Mouse (Mus musculus) erythroblast, embryonic 14.5 days (primary cell): ENCODE data around the gene Pgc. TPM values are rescaled to one million over a fixed set of nuclear protein-coding genes. Genes with fewer than 3 reads are reported as not detected.

Experiments
- H3K27me3 ChIP-seq: 2 replicates; pipeline ENCODE4 v1.6.1; 2012; ENCODE audit warnings: inconsistent platforms; ENCODE audit not compliant: control insufficient read depth
- H3K36me3 ChIP-seq: 2 replicates; pipeline ENCODE4 v1.6.1; 2012; ENCODE audit warnings: mild to moderate bottlenecking, inconsistent platforms; ENCODE audit not compliant: control insufficient read depth
- H3K4me1 ChIP-seq: 2 replicates; pipeline ENCODE4 v1.6.1; 2012; ENCODE audit warnings: inconsistent platforms; ENCODE audit not compliant: control insufficient read depth
- H3K4me3 ChIP-seq: replicated peaks from 2 replicates; pipeline ENCODE3; 2012; ENCODE audit warnings: moderate library complexity, mild to moderate bottlenecking, inconsistent platforms
- H3K9me3 ChIP-seq: 2 replicates; pipeline ENCODE4 v1.6.1; 2012; ENCODE audit warnings: low read length, inconsistent platforms, mixed read lengths; ENCODE audit not compliant: control insufficient read depth
- GATA1 ChIP-seq: IDR thresholded peaks from 2 replicates; pipeline ENCODE4 v1.6.1; 2012; ENCODE audit warnings: low read length, inconsistent platforms, mixed read lengths
- TAL1 ChIP-seq: IDR thresholded peaks from 3 replicates; pipeline ENCODE4 v1.6.1; 2012; ENCODE audit warnings: low read length, inconsistent platforms, mixed read lengths
- polyA plus RNA-seq: library from polyadenylated mRNA; stranded (reverse); fragments of >175 nt; gene quantifications from 2 replicates; pipeline ENCODE4 v1.2.3, GENCODE M21; 2012

The Pgc gene
- polyA plus RNA-seq, 1 experiment = not detected

DNA sequence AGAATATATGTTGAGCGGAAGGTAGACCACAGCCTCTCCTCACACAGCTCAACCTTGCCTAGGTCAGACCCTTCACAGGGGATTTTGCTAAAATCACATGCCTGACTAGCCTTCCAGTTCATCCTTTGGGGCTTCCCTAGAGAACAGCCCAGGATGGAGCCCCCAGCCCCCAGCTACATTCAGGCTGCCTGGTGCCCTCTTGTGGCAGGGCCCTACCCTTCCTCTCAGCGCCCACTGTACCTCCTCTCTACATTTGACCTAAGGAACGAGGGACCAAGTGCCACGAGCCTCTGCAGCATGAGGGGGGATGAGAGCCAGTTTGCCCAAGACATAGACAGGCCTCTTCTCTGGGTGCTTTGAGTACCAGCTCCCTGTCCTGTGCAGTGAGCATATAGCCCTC is 21.9 kb upstream of the Pgc start:
- TF ChIP-seq TAL1 (no peak), GATA1 (no peak)
- Histone ChIP-seq H3K4me3 (no peak overlapping the region), H3K4me1 (no peaks in the 10 kb centered on the region), H3K36me3 (peaks cover 10% of the 10 kb centered on the region; the same call in 1 of the 2 replicates), H3K9me3 (no peaks in the 10 kb centered on the region), H3K27me3 (peaks cover 39% of the 10 kb centered on the region)

DNA sequence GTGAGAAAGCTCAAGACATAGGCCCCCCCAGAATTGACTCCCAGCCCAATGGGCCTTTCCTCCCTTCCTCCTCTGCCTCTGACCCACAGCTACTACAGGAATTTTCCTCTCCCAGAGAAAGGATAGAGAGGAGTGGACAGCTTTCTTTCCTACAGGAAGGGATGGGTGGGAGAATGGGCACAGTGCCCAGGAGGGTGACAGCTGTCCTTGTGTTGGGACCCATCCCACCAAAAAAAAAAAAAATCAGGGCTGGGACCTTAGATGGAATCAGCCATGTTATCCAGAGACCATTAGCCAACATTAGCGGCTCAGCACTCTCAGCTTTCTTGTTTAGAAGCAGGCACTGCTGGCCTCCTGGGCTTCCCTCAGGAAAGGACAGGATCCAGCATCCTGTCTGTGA is 20.4 kb upstream of the Pgc start:
- peaks cover 37% of the 10 kb centered on the region for H3K27me3 ChIP-seq
- peaks cover 10% of the 10 kb centered on the region; the same call in 1 of the 2 replicates for H3K36me3 ChIP-seq
- no peak overlapping the region for H3K4me3 ChIP-seq
- no peaks in the 10 kb centered on the region for H3K9me3 ChIP-seq
- peaks cover 2% of the 10 kb centered on the region for H3K4me1 ChIP-seq
- TF ChIP-seq GATA1 = no peak
- TF ChIP-seq TAL1 = no peak

DNA sequence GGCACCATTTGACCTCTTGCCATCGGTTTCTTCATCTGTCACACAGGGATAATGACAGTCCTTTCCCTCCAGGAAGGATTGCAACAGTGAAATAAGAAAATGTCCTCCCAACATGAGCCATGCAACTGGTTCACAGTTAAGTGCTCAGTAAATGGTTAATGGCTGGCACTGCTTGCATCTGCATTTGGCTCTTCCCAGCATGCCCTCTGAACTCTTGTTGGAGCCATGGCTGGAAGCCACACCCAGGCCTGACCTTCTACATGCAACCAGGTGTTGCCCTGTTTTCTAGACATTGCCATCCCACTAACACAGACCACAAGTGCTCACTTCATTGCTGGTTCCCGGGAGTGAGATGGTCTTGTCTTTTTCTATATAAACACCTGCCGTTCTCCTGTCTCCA is 18.7 kb upstream of the Pgc start:
- H3K4me1 ChIP-seq = peaks cover 2% of the 10 kb centered on the region
- TF ChIP-seq TAL1 = no peak
- no peak for TF ChIP-seq GATA1
- H3K9me3 ChIP-seq = no peaks in the 10 kb centered on the region
- peaks cover 2% of the 10 kb centered on the region; the same call in 1 of the 2 replicates for H3K36me3 ChIP-seq
- H3K4me3 ChIP-seq = no peak overlapping the region
- peaks cover 21% of the 10 kb centered on the region for H3K27me3 ChIP-seq

DNA sequence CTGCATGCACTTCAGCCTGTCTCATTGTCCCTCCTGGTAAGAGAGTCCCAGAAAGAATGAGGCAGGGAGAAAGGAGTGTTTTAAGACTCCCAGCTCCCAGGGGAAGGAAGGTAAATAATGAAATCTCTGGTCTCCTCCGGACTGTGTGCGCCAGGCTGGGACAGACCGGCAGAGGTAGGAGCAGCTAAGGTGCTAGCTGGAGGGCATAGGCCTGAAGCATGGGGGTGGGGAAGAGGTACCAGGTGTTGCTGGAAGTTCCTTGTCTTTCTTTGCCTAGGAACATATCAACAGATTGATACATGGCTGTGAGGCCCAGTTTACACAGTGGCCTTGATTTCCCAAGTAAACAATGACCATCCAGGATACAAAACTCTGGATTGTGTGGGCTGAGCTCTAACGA is 17.7 kb upstream of the Pgc start:
- peaks cover 11% of the 10 kb centered on the region for H3K27me3 ChIP-seq
- H3K9me3 ChIP-seq = no peaks in the 10 kb centered on the region
- no peaks in the 10 kb centered on the region for H3K36me3 ChIP-seq
- no peak overlapping the region for H3K4me3 ChIP-seq
- TF ChIP-seq GATA1 = no peak
- no peak for TF ChIP-seq TAL1
- peaks cover 2% of the 10 kb centered on the region for H3K4me1 ChIP-seq

DNA sequence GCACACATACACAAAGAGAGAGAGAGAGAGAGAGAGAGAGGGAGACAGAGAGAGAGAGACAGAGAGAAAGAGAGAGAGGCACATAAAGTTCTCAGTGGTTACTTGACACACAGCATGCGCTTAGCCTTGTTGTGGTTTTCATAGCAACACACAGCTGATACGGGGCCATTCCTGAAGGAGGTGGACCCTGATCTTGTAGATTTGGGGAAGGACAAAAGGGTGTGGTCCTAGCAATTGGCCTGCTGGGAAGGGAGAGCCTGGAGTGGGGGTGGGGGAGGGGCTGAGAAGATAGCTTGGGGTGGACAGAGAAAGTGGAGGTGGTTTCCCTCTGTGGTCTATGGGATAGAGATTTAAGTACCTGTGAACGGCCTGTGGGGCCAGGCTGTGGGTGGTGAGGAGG is 16.6 kb upstream of the Pgc start:
- H3K27me3 ChIP-seq = peaks cover 2% of the 10 kb centered on the region; the same call in 1 of the 2 replicates
- no peak overlapping the region for H3K4me3 ChIP-seq
- H3K9me3 ChIP-seq = no peaks in the 10 kb centered on the region
- peaks cover 2% of the 10 kb centered on the region for H3K4me1 ChIP-seq
- TF ChIP-seq TAL1 = no peak
- TF ChIP-seq GATA1 = no peak
- no peaks in the 10 kb centered on the region for H3K36me3 ChIP-seq

DNA sequence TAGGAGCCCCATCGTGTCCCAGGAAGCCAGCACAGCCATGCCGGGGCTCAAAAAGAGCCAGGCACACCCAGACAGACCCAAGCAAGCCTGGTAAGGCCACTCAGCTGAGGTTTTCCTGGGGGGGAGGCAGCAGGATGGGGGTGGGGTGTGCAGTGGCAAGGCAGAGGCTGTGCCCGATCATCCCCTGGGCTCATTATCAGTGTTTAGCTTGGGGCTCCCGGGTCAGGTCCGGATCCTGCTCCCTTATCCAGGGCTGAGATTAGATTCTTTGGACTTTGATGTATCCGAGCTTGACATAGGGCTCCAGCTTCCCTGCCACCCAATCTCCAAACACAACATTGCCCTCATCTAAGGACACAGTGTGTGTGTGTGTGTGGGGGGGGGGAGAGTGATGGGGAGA is 14.8 kb upstream of the Pgc start:
- Histone ChIP-seq H3K4me3 (no peak overlapping the region), H3K27me3 (0 out of 2 replicates have a peak, but pooled peaks cover 3% of the 10 kb centered on the region), H3K36me3 (no peaks in the 10 kb centered on the region), H3K4me1 (peaks cover 2% of the 10 kb centered on the region), H3K9me3 (no peaks in the 10 kb centered on the region)
- TF ChIP-seq GATA1 = no peak
- TF ChIP-seq TAL1 = no peak

DNA sequence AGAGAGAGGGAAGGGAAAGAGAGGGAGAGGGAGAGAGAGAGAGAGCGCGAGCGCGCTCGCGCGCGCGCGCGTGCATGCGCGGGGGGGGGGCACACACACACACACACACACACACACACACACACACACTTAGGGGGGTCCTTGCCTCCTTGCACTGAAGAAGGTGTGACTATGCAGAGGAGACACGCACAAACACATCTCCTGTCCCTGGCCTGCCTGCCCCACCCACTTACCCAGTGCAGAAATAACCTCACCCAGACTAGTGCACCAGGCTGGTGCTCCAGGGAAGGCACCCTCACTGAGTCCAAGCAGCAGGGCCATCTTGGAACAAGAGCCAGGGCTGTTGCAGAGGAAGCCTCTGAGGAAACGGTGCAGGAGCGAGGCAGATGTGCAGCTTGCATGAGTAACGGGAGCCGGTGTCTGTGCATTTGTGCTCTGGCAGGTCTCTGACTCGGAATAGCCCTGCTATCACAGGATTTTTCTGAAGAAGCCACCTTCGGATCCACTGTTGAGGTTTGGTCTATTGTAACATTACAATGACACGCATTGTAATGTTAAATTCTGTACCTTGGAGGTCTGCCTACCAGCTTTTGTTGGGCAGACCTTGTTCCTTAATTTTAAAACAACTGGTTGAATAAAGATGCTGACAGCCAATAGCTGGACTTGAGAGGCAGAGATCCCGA is 13.6 kb upstream of the Pgc start:
- TF ChIP-seq TAL1 (no peak), GATA1 (no peak)

DNA sequence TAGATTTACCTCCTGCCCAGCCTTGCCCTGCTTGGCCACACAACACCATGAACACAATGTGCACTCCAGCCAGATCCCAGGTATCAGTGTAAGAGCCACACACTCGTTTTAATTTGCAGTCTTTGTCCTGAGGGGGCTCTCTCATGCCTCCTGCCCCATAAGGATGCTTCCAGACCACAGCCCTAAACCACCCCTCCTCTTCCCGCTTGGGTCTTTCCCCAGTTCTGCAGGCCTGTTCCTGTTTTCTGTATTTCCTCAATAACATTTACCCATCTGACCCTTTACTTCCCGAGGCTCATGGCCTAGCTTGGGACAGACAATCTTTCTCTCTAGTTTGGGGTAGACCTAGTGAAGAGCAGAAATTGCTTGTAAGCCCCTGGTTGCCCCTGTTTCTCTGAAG is 11.6 kb upstream of the Pgc start:
- H3K27me3 ChIP-seq = 0 out of 2 replicates have a peak, but pooled peaks cover 3% of the 10 kb centered on the region

More for the DNA sequence above, 13.6 kb upstream of the Pgc start:
- Histone ChIP-seq H3K27me3 (0 out of 2 replicates have a peak, but pooled peaks cover 3% of the 10 kb centered on the region), H3K9me3 (no peaks in the 10 kb centered on the region), H3K36me3 (no peaks in the 10 kb centered on the region), H3K4me1 (peaks cover 2% of the 10 kb centered on the region), H3K4me3 (no peak overlapping the region)

DNA sequence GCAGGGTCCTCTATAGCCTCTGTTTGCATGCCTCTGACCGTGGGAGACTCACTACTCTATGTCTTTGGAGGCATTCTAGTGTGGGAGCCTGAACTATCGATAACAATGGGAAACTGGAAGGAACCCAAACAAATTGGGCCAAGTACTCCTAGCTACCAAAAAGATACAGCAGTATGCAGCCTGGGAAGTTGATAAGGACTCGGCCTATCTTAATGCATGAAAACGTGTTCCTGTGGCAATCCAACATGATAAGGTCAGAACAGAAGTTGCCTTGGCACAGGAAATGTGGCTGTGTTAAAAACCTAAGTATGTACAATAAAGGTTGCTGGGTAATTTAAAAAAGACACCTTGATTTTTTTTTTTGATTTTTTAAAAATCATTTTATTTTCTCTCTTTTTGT is 5.5 kb upstream of the Pgc start:
- no peak for TF ChIP-seq TAL1
- TF ChIP-seq GATA1 = no peak
- Histone ChIP-seq H3K4me3 (no peak overlapping the region), H3K4me1 (no peaks in the 10 kb centered on the region), H3K9me3 (no peaks in the 10 kb centered on the region), H3K36me3 (no peaks in the 10 kb centered on the region), H3K27me3 (0 out of 2 replicates have a peak, but pooled peaks cover 1% of the 10 kb centered on the region)

More for the DNA sequence above, 11.6 kb upstream of the Pgc start:
- peaks cover under 1% of the 10 kb centered on the region for H3K4me1 ChIP-seq
- TF ChIP-seq TAL1 (no peak), GATA1 (no peak)
- H3K36me3 ChIP-seq = no peaks in the 10 kb centered on the region
- no peaks in the 10 kb centered on the region for H3K9me3 ChIP-seq
- no peak overlapping the region for H3K4me3 ChIP-seq
